Mouse (Mus musculus): ENCODE results near the gene Tnni3. TPM values are rescaled to one million over a fixed set of nuclear protein-coding genes. Genes with fewer than 3 reads are reported as not detected.
"Not testable (repeated sequence)": the region's sequence is repeated elsewhere in the genome, so short reads cannot be mapped to it uniquely, and the experiment has no call there.

The Tnni3 gene
- polyA plus RNA-seq, 1 experiment from 2014 or later, result 1.8 TPM

GRCm38 (mm10) chr7:4536369-4536768 lies 12.3 kb upstream of the Tnni3 start:
- WGBS, result 92% methylated on average over 4 of the region's 4 CpGs
- H3K4me1 ChIP-seq, result peaks cover 16% of the 10 kb centered on the region
- DNase-seq (ENCODE audit: extremely low spot score, low spot score), result no peak

DNA sequence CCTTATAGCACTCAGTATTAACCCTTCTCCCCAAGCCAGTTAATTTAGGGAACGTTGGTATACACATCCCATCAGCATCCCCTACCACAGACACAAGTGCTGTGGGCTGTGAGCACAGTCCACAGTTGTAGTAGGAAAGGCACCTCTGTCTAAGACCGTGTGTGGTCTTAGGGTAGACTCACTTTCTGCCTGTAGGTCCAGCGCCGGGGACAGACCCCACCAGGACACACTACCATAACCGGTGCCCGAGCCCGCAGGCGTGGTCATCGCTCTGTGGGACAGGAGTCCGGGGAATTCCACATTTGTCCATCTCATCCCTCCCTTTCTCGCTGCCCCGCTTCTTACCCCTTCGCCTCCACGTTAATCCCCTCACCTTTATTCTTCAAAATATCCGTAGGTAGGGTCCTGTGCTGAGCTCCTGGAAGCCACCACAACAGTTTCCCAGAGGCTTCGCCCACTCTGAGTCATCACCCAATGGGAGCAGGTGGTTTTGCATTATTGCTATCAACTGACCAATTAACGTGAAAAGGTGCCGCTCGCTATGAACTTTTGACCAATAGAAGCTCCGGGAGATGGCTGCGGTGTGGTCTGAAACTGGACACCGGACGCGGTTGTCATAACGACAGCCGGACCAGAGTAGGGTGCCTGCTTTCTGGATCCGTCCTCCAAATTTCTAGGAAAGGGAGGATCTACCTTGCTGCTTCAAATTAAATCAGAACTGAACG lies 8.1 kb upstream of the Tnni3 start, which contains the start of gene Dnaaf3:
Gene Dnaaf3, minus strand, starts transcription at position 449 of the 725 bp plus-strand sequence.
- 3% methylated on average over 28 of the region's 28 CpGs for WGBS
- H3K4me3 ChIP-seq, result peak within 1 kb of the TSS; percentile 62
- peak; percentile 88 for DNase-seq (ENCODE audit: extremely low spot score, low spot score)
- peaks cover 24% of the 10 kb centered on the region for H3K4me1 ChIP-seq
- H3K27me3 ChIP-seq (ENCODE audit: poor library complexity, severe bottlenecking), result peaks cover 40% of the 10 kb centered on the region
- H3K9me3 ChIP-seq, result no peaks in the 10 kb centered on the region
- H3K36me3 ChIP-seq (replicated peaks), result no peaks in the 10 kb centered on the region
- H3K27ac ChIP-seq, result peak within 1 kb of the TSS; percentile 65; the same call in 1 of the 2 replicates

More at GRCm38 (mm10) chr7:4536369-4536768, 12.3 kb upstream of the Tnni3 start:
- Histone ChIP-seq H3K27ac (no peak overlapping the region), H3K27me3 (ENCODE audit: poor library complexity, severe bottlenecking) (peaks cover 2% of the 10 kb centered on the region; the same call in 1 of the 2 replicates), H3K36me3 (replicated peaks) (no peaks in the 10 kb centered on the region), H3K9me3 (no peaks in the 10 kb centered on the region), H3K4me3 (no peak overlapping the region)

- WGBS, result 55% methylated on average over 8 of the region's 8 CpGs
- not testable (repeated sequence) for H3K36me3 ChIP-seq (replicated peaks); H3K27ac ChIP-seq; H3K4me3 ChIP-seq; DNase-seq (ENCODE audit: extremely low spot score, low spot score); H3K9me3 ChIP-seq
- peaks cover 45% of the 10 kb centered on the region for H3K27me3 ChIP-seq (ENCODE audit: poor library complexity, severe bottlenecking)
- peaks cover 39% of the 10 kb centered on the region for H3K4me1 ChIP-seq
These were observed 6.1 kb upstream of the Tnni3 start for GRCm38 (mm10) chr7:4530166-4530565.

DNA sequence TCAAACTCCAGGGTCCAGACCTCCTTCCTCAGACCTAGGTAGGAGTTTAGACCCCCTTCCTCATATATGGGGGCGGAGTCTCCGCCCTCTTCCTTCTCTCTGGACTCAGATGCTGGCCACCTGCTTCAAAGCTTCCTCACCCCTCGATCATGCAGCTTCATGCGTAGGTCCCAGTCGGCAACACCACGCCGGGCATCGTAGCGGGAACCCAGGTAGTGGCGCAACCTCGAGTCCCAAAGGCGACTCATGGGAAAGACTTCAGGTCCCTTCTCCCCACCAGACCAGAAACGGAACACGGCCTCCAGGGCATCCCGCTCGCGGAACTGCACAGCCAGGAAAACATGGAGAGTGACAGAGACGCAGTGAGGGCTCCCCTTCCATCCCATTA lies 3.3 kb upstream of the Tnni3 start:
- Histone ChIP-seq H3K27ac (no peak overlapping the region), H3K27me3 (ENCODE audit: poor library complexity, severe bottlenecking) (peaks cover 49% of the 10 kb centered on the region), H3K9me3 (no peaks in the 10 kb centered on the region), H3K36me3 (replicated peaks) (no peaks in the 10 kb centered on the region), H3K4me3 (peak overlapping the region; percentile 46), H3K4me1 (peaks cover 32% of the 10 kb centered on the region)
- WGBS, result 46% methylated on average over 18 of the region's 18 CpGs
- no peak for DNase-seq (ENCODE audit: extremely low spot score, low spot score)

DNA sequence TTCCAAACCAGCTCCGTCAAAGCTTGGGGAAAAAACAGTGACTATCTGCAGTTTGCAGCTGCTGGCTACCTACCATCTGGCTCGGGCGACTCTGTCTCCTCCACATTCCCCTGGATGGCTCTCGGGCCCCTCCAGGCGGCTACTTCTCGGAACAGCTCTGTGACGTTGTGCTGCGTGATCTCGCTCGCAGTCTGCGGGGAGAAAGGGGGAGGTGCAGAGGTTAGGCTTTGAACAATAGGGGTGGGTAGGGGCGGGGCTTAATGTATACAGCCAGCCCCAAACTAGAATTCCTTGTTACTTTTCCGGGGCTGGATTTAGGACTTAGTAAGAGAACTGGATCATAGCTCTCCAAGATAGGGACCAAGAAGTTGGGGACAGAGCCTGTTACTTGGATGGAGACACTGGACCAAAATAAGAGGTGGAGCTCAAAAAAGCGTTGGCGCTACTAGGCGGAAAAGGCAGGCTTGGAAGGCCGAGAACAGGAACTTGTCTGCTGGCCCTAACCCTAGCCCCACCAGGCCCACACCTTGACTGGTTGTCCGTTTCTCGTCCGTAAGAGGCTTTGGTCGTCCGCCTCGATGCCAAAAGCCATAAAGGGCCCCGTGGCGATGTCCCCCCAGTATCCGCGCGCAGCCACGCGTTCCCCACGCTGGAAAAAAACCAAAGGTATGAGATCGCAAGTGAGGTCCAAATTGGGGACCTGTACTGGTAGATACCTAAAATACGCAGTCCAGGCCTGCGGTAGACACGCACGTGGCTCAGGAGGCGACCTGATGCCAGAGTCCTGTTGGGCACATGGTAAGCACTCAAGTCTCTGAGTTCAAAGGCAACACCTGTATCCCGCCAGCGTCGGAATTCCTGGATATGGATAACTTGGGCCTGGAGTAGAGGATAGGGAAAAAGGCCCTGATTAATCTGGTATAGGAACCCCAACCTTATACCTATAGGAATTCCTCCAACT lies 2.6 kb upstream of the Tnni3 start:
- H3K36me3 ChIP-seq (replicated peaks), result no peaks in the 10 kb centered on the region
- peaks cover 26% of the 10 kb centered on the region for H3K4me1 ChIP-seq
- peak; percentile 90 for DNase-seq (ENCODE audit: extremely low spot score, low spot score)
- H3K9me3 ChIP-seq, result no peaks in the 10 kb centered on the region
- H3K27me3 ChIP-seq (ENCODE audit: poor library complexity, severe bottlenecking), result peaks cover 55% of the 10 kb centered on the region
- 23% methylated on average over 40 of the region's 40 CpGs for WGBS
- H3K27ac ChIP-seq, result peak overlapping the region; percentile 82
- H3K4me3 ChIP-seq, result peak overlapping the region; percentile 46

- Histone ChIP-seq H3K27me3 (ENCODE audit: poor library complexity, severe bottlenecking) (peaks cover 52% of the 10 kb centered on the region), H3K4me1 (peaks cover 36% of the 10 kb centered on the region), H3K36me3 (replicated peaks) (no peaks in the 10 kb centered on the region), H3K27ac (no peak overlapping the region), H3K4me3 (no peak overlapping the region), H3K9me3 (no peaks in the 10 kb centered on the region)
- WGBS, result 92% methylated on average over 33 of the region's 33 CpGs
- no peak for DNase-seq (ENCODE audit: extremely low spot score, low spot score)
These were observed 561 bp downstream of the Tnni3 start for GRCm38 (mm10) chr7:4523205-4524130.

GRCm38 (mm10) chr7:4522292-4522691 lies 1.7 kb downstream of the Tnni3 start:
- H3K27me3 ChIP-seq (ENCODE audit: poor library complexity, severe bottlenecking), result peaks cover 41% of the 10 kb centered on the region
- peaks cover 30% of the 10 kb centered on the region for H3K4me1 ChIP-seq
- 83% methylated on average over 6 of the region's 6 CpGs for WGBS
- H3K9me3 ChIP-seq, result no peaks in the 10 kb centered on the region
- H3K36me3 ChIP-seq (replicated peaks), result no peaks in the 10 kb centered on the region
- H3K27ac ChIP-seq, result no peak overlapping the region
- DNase-seq (ENCODE audit: extremely low spot score, low spot score), result no peak
- no peak overlapping the region for H3K4me3 ChIP-seq

DNA sequence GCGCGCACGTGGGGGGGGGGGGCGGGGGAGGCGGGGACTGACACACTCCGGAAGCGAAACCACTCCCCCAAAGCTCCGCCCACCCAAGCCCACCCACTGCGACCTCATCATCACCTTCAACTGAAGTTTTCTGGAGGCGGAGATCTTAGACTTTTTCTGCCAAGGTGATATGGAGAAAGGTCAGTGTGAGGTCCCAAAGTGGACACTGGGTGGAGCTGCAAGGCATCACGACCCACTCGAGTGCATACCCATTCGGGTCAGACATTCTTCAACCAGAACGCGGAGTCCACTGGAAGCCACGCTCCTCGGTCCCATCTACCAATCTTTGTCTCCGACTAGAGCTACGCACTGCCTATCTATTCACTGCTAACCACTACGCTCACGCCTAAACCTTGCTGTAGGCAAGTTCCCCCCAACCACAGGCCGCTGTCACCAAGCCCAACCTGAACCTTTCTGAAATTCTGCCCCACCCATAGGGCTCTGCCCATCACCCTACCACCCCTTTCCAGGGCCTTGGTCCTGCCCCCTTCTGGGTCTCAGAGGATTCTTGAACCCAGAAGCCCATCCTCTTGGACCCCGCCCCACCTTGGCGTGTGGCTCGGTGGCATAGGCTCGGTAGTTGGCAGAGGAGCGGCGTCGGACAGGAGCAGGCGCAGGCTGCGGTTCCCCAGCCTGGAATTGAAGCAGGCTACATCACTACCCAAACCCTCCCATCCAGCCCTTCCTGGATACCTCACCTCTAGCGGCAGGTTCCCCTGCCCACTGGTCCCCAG lies 2.6 kb downstream of the Tnni3 start:
- H3K4me3 ChIP-seq, result peak overlapping the region; percentile 41
- DNase-seq (ENCODE audit: extremely low spot score, low spot score), result no peak
- peaks cover 34% of the 10 kb centered on the region for H3K27me3 ChIP-seq (ENCODE audit: poor library complexity, severe bottlenecking)
- no peak overlapping the region for H3K27ac ChIP-seq
- H3K4me1 ChIP-seq, result peaks cover 28% of the 10 kb centered on the region
- 32% methylated on average over 32 of the region's 32 CpGs for WGBS
- no peaks in the 10 kb centered on the region for H3K9me3 ChIP-seq
- no peaks in the 10 kb centered on the region for H3K36me3 ChIP-seq (replicated peaks)

DNA sequence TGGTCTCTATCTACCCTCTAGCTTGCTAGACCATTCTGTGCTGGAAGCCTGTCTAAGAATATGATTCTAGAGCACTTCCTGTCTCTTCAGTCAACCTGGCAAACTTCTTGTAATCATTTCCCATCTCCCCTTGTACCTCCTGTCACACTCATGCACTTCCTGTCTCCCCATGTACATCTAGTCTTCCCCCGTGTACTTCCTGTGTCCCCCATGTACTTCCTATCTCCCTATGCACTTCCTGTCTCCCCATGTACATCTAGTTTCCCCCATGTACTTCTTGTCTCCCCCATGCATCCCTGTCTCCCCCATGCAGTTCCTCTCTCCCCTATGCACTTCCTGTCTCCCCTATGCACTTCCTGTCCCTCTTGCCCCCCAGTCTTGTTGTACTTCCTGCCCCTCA lies 5.5 kb downstream of the Tnni3 start:
- 83% methylated on average over 1 of the region's 1 CpGs for WGBS

GRCm38 (mm10) chr7:4516332-4517050 lies 7.5 kb downstream of the Tnni3 start, which contains the start of gene Tnnt1:
Gene Tnnt1, minus strand, starts transcription at chr7:4516382.
- H3K27ac ChIP-seq, result peak within 1 kb of the TSS; percentile 48
- H3K4me1 ChIP-seq, result peaks cover 48% of the 10 kb centered on the region
- DNase-seq (ENCODE audit: extremely low spot score, low spot score), result no peak
- H3K27me3 ChIP-seq (ENCODE audit: poor library complexity, severe bottlenecking), result peaks cover 22% of the 10 kb centered on the region
- no peak within 1 kb of the TSS; the same call in 1 of the 2 replicates for H3K4me3 ChIP-seq
- H3K36me3 ChIP-seq (replicated peaks), result no peaks in the 10 kb centered on the region
- peaks cover 4% of the 10 kb centered on the region; the same call in 1 of the 2 replicates for H3K9me3 ChIP-seq
- 28% methylated on average over 4 of the region's 4 CpGs for WGBS

More for the DNA sequence above, 5.5 kb downstream of the Tnni3 start:
- peaks cover 4% of the 10 kb centered on the region; the same call in 1 of the 2 replicates for H3K9me3 ChIP-seq
- peaks cover 34% of the 10 kb centered on the region for H3K27me3 ChIP-seq (ENCODE audit: poor library complexity, severe bottlenecking)
- H3K4me3 ChIP-seq, result no peak overlapping the region
- H3K27ac ChIP-seq, result no peak overlapping the region
- DNase-seq (ENCODE audit: extremely low spot score, low spot score), result no peak
- H3K4me1 ChIP-seq, result peaks cover 47% of the 10 kb centered on the region
- H3K36me3 ChIP-seq (replicated peaks), result no peaks in the 10 kb centered on the region

DNA sequence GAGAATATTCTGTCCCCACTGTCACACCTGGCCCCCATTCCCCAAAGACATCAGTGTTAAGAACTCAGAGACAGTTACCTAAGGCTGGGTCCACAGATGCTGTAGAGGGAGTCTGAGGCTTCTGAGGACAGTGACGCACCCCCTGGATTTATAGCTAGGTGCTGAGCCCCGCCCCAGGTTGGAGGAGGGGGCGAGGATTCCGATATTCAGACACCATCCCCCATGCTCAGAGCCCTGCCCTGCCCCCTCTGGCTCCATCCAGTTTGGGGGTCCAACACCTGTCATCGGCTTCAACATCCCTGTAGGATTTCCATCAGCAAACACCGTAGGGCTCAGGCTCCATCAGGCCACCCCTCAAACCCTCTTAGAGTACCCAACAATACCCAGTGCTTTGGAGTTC lies 8.2 kb downstream of the Tnni3 start:
- 67% methylated on average over 6 of the region's 6 CpGs for WGBS
- Histone ChIP-seq H3K36me3 (replicated peaks) (no peaks in the 10 kb centered on the region), H3K27ac (peak overlapping the region; percentile 48), H3K4me3 (no peak overlapping the region; the same call in 1 of the 2 replicates), H3K4me1 (peaks cover 41% of the 10 kb centered on the region), H3K27me3 (ENCODE audit: poor library complexity, severe bottlenecking) (peaks cover 16% of the 10 kb centered on the region), H3K9me3 (peaks cover 4% of the 10 kb centered on the region; the same call in 1 of the 2 replicates)
- DNase-seq (ENCODE audit: extremely low spot score, low spot score), result no peak

All from forebrain, embryonic 10.5 days (tissue).